Mouse (Mus musculus): ENCODE results near the gene 6430548M08Rik. TPM values are rescaled to one million over a fixed set of nuclear protein-coding genes. Genes with fewer than 3 reads are reported as not detected.

The 6430548M08Rik gene
- 23.1 and 23.3 TPM in 2 replicates for polyA plus RNA-seq (2015; fragmentation: Nextera tagmentation; extraction: Ambion mirVana)

GRCm38 (mm10) chr8:120113758-120114255 is at the start of gene 6430548M08Rik:
Gene 6430548M08Rik, plus strand, starts transcription at chr8:120114152.
- Histone ChIP-seq H3K9me3 (no peaks in the 10 kb centered on the region), H3K27ac (peak within 1 kb of the TSS; percentile 87), H3K4me2 (replicated peaks) (peak within 1 kb of the TSS; percentile 70), H3K4me1 (replicated peaks) (peaks cover 19% of the 10 kb centered on the region), H3K27me3 (peaks cover 31% of the 10 kb centered on the region), H3K36me3 (no peaks in the 10 kb centered on the region), H3K9ac (replicated peaks) (peak within 1 kb of the TSS; percentile 83), H3K4me3 (replicated peaks) (peak within 1 kb of the TSS; percentile 71)
- ATAC-seq = peak; percentile 97
- WGBS = under 1% methylated on average over 57 of the region's 61 CpGs

- H3K4me3 ChIP-seq (replicated peaks) = no peak overlapping the region
- no peak overlapping the region for H3K9ac ChIP-seq (replicated peaks)
- H3K9me3 ChIP-seq = no peaks in the 10 kb centered on the region
- H3K27me3 ChIP-seq = no peaks in the 10 kb centered on the region
- H3K27ac ChIP-seq = no peak overlapping the region
- H3K4me2 ChIP-seq (replicated peaks) = no peak overlapping the region
- ATAC-seq = no peak
- WGBS = 89% methylated on average over 8 of the region's 8 CpGs
- no peaks in the 10 kb centered on the region for H3K4me1 ChIP-seq (replicated peaks)
- no peaks in the 10 kb centered on the region for H3K36me3 ChIP-seq
These were observed 48.3 kb upstream of the 6430548M08Rik start for GRCm38 (mm10) chr8:120065611-120066010.

DNA sequence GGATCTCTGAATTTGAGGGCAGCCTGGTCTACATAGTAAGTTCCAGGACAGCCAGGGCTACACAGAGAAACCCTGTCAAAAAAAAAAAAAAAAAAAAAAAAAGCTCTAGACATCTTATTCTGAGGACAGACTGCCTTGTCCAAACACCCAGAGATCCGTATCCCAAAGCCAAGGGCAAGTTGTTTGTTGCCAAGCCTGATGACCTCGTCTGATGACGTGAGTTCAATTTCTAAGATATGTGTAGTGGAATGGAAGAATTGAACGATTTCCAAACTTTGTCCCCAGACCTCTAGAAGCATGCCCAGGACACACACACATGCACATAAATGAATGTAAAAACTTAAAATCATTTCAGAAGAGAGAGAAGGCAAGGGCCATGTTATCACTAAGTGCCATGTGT is 47.7 kb upstream of the 6430548M08Rik start:
- Histone ChIP-seq H3K4me1 (replicated peaks) (no peaks in the 10 kb centered on the region), H3K9ac (replicated peaks) (no peak overlapping the region), H3K27ac (no peak overlapping the region), H3K4me3 (replicated peaks) (no peak overlapping the region), H3K9me3 (no peaks in the 10 kb centered on the region), H3K4me2 (replicated peaks) (no peak overlapping the region), H3K36me3 (no peaks in the 10 kb centered on the region), H3K27me3 (no peaks in the 10 kb centered on the region)
- ATAC-seq = no peak
- 92% methylated on average over 4 of the region's 4 CpGs for WGBS

GRCm38 (mm10) chr8:120067936-120068668 is 45.9 kb upstream of the 6430548M08Rik start:
- Histone ChIP-seq H3K4me2 (replicated peaks) (no peak overlapping the region), H3K4me3 (replicated peaks) (no peak overlapping the region), H3K27ac (no peak overlapping the region), H3K36me3 (no peaks in the 10 kb centered on the region), H3K9ac (replicated peaks) (no peak overlapping the region), H3K4me1 (replicated peaks) (0 out of 2 replicates have a peak, but pooled peaks cover 5% of the 10 kb centered on the region), H3K9me3 (no peaks in the 10 kb centered on the region), H3K27me3 (no peaks in the 10 kb centered on the region)
- 65% methylated on average over 19 of the region's 19 CpGs for WGBS
- no peak for ATAC-seq

GRCm38 (mm10) chr8:120071684-120072083 is 42.3 kb upstream of the 6430548M08Rik start:
- WGBS = 30% methylated on average over 4 of the region's 4 CpGs
- ATAC-seq = peak; percentile 75
- Histone ChIP-seq H3K4me3 (replicated peaks) (no peak overlapping the region), H3K9me3 (no peaks in the 10 kb centered on the region), H3K27ac (no peak overlapping the region), H3K9ac (replicated peaks) (no peak overlapping the region; the same call in 1 of the 2 replicates), H3K4me1 (replicated peaks) (peaks cover 5% of the 10 kb centered on the region; the same call in 1 of the 2 replicates), H3K27me3 (no peaks in the 10 kb centered on the region), H3K36me3 (no peaks in the 10 kb centered on the region), H3K4me2 (replicated peaks) (no peak overlapping the region)

DNA sequence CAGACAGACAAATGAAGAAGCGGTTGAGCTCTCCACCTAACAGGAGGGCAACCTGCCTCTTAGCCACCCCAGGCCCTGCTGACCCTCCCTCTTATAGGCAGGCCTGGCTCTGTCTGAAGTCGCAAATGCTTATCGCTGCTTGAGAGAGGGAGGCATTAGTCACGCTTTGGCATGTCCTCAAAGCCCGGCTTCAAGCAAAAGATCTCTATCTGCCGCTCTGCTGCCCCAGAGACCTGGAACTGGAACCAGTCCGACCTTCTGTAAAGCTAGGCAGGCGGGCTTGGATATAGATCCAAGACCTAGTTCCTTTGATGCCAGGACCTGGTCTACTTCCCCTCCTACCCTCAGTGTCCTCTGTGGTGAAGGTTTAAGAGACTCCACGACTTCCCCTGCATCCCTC is 41.7 kb upstream of the 6430548M08Rik start:
- Histone ChIP-seq H3K4me1 (replicated peaks) (peaks cover 5% of the 10 kb centered on the region; the same call in 1 of the 2 replicates), H3K4me2 (replicated peaks) (no peak overlapping the region), H3K9me3 (no peaks in the 10 kb centered on the region), H3K4me3 (replicated peaks) (no peak overlapping the region), H3K36me3 (no peaks in the 10 kb centered on the region), H3K9ac (replicated peaks) (no peak overlapping the region; the same call in 1 of the 2 replicates), H3K27ac (no peak overlapping the region), H3K27me3 (no peaks in the 10 kb centered on the region)
- peak; percentile 40; the same call in 1 of the 2 replicates for ATAC-seq
- 55% methylated on average over 9 of the region's 9 CpGs for WGBS

DNA sequence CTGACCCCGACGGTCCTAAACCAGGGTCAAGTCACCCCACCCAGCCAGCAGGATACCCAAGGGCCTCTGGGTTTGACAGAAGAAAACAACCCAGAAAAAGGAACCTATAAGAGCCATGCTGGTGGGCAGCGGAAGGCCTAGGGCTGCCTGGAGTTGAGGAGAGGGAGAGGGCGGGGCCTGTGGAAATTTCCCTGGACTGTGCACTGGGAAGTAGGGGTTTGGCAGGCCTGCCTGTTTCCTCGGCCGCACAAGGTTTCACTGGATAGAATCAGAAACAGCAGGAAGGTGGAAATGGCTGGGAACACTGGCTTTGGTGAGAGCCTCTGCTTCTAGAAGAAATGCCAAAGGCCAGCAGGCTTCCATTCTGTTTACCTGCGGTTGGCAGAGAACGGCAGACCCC is 41.1 kb upstream of the 6430548M08Rik start:
- ATAC-seq = no peak
- 88% methylated on average over 8 of the region's 8 CpGs for WGBS

DNA sequence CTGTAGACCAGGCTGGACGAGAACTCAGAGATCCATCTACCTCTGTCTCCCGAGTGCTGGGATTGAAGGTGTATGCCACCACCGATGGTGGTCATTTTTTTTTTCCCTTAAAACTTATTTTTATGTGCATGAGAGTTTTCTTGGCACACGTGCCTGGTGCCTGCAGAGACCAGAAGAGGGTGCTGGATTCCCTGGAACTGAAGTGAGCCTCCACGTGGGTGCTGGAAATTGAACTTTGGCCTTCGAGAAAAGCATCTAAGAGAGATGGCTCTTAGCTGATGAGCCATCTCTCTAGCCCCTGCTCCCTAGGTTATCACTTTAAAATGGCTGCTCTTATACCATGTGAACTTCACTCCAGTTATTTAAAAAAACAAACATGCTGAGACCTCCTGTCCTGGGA is 39.4 kb upstream of the 6430548M08Rik start:
- peaks cover 5% of the 10 kb centered on the region; the same call in 1 of the 2 replicates for H3K4me1 ChIP-seq (replicated peaks)
- no peak overlapping the region for H3K27ac ChIP-seq
- no peak overlapping the region for H3K4me3 ChIP-seq (replicated peaks)
- ATAC-seq = no peak
- WGBS = 79% methylated on average over 6 of the region's 6 CpGs
- H3K9ac ChIP-seq (replicated peaks) = no peak overlapping the region
- no peaks in the 10 kb centered on the region for H3K9me3 ChIP-seq
- H3K27me3 ChIP-seq = no peaks in the 10 kb centered on the region
- H3K36me3 ChIP-seq = no peaks in the 10 kb centered on the region
- no peak overlapping the region for H3K4me2 ChIP-seq (replicated peaks)

More for the DNA sequence above, 41.1 kb upstream of the 6430548M08Rik start:
- Histone ChIP-seq H3K36me3 (no peaks in the 10 kb centered on the region), H3K9me3 (no peaks in the 10 kb centered on the region), H3K4me2 (replicated peaks) (no peak overlapping the region), H3K27ac (no peak overlapping the region), H3K4me1 (replicated peaks) (peaks cover 5% of the 10 kb centered on the region; the same call in 1 of the 2 replicates), H3K4me3 (replicated peaks) (no peak overlapping the region), H3K27me3 (no peaks in the 10 kb centered on the region), H3K9ac (replicated peaks) (no peak overlapping the region; the same call in 1 of the 2 replicates)

GRCm38 (mm10) chr8:120075347-120075746 is 38.6 kb upstream of the 6430548M08Rik start:
- WGBS = 43% methylated on average over 6 of the region's 6 CpGs
- H3K9ac ChIP-seq (replicated peaks) = no peak overlapping the region
- no peak for ATAC-seq
- H3K4me3 ChIP-seq (replicated peaks) = no peak overlapping the region
- H3K36me3 ChIP-seq = no peaks in the 10 kb centered on the region
- H3K4me2 ChIP-seq (replicated peaks) = no peak overlapping the region
- H3K9me3 ChIP-seq = no peaks in the 10 kb centered on the region
- H3K4me1 ChIP-seq (replicated peaks) = peaks cover 5% of the 10 kb centered on the region; the same call in 1 of the 2 replicates
- no peak overlapping the region for H3K27ac ChIP-seq
- no peaks in the 10 kb centered on the region for H3K27me3 ChIP-seq

GRCm38 (mm10) chr8:120078080-120078479 is 35.9 kb upstream of the 6430548M08Rik start:
- H3K27ac ChIP-seq = no peak overlapping the region
- no peak overlapping the region for H3K4me2 ChIP-seq (replicated peaks)
- no peaks in the 10 kb centered on the region for H3K9me3 ChIP-seq
- 14% methylated on average over 10 of the region's 10 CpGs for WGBS
- no peak overlapping the region for H3K9ac ChIP-seq (replicated peaks)
- peaks cover 25% of the 10 kb centered on the region for H3K36me3 ChIP-seq
- H3K4me3 ChIP-seq (replicated peaks) = no peak overlapping the region
- no peaks in the 10 kb centered on the region for H3K27me3 ChIP-seq
- no peaks in the 10 kb centered on the region; the same call in 1 of the 2 replicates for H3K4me1 ChIP-seq (replicated peaks)
- ATAC-seq = peak; percentile 53; the same call in 1 of the 2 replicates

DNA sequence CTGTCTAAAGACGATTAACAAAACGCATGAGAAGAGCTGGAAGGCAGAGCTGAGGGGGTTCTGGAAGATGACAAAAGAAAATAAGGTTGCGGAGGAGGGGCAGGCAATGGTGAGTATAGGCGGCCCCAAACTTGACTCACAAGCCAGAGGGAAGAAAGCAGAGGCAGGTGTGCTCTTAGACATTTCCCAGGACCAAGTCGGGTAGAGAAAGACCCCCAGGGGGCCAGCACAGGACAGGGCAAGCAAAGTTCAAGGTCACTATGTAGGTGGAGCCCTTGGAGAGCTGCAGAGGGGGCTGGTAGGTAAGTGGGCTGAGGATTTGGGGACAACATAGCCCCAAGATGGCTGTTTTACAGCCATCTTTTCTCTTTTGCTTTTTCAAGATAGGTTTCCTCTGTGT is 34.6 kb upstream of the 6430548M08Rik start:
- Histone ChIP-seq H3K9me3 (no peaks in the 10 kb centered on the region), H3K27me3 (no peaks in the 10 kb centered on the region), H3K27ac (no peak overlapping the region), H3K36me3 (peaks cover 35% of the 10 kb centered on the region), H3K9ac (replicated peaks) (no peak overlapping the region), H3K4me1 (replicated peaks) (no peaks in the 10 kb centered on the region; the same call in 1 of the 2 replicates), H3K4me3 (replicated peaks) (no peak overlapping the region), H3K4me2 (replicated peaks) (no peak overlapping the region)
- WGBS = 65% methylated on average over 5 of the region's 5 CpGs
- ATAC-seq = no peak

- Histone ChIP-seq H3K4me3 (replicated peaks) (no peak overlapping the region), H3K9ac (replicated peaks) (no peak overlapping the region), H3K4me2 (replicated peaks) (no peak overlapping the region), H3K36me3 (peaks cover 71% of the 10 kb centered on the region), H3K27ac (no peak overlapping the region), H3K4me1 (replicated peaks) (no peaks in the 10 kb centered on the region), H3K27me3 (no peaks in the 10 kb centered on the region), H3K9me3 (no peaks in the 10 kb centered on the region)
- no peak for ATAC-seq
- 94% methylated on average over 8 of the region's 8 CpGs for WGBS
These were observed 30.7 kb upstream of the 6430548M08Rik start for GRCm38 (mm10) chr8:120083261-120083660.
